Mouse (Mus musculus): ENCODE results near the gene Myo9a.
A peak's percentile ranks its signal among the peaks of the same experiment; 100 is the strongest.
"Not testable (repeated sequence)": the region's sequence is repeated elsewhere in the genome, so short reads cannot be mapped to it uniquely, and the experiment has no call there.

Myo9a gene

DNA sequence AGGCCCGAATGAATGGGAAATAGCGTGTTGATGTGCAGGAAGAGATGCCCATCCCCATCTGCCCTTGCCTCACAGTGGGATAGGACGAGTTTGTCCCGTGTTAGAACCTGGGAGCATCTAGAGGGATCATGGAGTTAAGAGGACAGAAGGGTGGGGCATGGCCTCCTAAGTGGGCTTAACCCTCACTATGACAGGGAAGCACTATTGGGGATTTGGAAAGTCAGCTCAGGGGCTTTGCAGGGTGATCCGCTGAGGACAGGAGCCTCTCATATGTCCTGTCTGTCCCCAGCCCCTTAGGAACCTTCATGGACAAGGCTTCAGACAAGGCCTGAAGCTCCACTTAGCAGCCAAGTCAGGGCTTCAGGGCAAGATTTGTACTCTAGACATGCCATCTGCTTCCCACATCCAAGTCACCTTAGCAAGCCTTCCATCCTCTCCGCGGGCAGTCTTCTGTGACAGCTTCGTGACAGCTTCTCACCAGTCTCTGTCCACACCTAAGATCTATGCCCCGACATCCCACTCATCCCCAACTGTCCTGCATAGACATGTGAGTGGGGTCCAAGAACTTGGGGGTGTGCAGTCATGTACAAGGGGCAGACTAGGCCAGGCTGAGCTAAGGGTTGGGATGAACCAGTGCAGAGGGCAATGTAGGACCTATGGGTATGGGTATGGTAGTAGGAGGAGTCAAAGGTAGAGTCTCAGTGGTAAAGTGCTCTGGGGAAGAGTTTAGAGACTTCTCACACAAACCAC, 200.5 kb downstream of the Myo9a start:
- no peak for DNase-seq

DNA sequence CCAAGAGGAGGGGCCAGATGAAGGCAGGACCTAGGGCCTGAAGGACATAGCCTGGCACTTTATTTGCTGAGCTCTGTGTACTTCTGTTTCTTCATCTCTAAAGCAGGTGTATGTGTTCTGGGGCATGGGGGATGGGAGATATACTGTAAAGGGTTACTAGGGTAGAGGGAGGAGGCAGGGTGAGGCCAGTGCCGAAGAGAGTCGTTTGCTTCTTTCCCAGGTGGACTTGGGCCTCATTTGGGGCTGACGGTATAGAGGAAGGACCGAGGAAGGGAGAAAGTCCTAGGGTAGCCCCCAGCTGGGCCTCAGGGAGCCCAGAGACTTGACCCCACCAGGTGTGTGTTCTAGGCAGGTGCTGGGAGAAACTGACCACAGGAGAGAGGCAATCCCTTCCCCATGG, 201.2 kb downstream of the Myo9a start:
- no peak for DNase-seq

DNA sequence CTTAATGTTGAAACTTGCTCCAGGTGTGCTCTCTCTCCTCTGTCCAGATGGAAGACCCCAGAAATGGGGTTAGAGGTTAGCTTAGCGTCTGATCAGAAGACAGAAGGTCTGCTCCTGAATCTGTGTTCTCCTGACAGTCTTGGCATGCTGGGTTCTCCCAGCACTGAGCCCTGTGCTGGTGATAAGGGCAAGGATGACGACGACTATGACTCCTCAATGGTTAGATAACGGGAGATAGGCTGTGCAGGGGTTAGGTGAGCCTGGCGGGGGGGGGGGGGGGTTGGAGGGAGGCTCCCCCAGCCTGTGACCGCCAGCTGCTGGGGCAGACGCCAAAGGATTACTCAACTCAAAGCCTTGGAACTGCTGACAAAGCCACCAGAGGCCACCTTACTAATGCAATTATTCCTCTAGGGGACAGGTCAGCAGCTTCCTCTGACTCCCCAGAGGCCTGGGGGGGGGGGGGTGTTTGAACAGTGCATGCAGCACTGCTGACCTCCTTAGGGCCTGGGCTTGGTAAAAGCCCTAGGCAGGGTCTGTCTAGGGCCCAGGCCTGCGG, 201.9 kb downstream of the Myo9a start:
- DNase-seq = no peak

DNA sequence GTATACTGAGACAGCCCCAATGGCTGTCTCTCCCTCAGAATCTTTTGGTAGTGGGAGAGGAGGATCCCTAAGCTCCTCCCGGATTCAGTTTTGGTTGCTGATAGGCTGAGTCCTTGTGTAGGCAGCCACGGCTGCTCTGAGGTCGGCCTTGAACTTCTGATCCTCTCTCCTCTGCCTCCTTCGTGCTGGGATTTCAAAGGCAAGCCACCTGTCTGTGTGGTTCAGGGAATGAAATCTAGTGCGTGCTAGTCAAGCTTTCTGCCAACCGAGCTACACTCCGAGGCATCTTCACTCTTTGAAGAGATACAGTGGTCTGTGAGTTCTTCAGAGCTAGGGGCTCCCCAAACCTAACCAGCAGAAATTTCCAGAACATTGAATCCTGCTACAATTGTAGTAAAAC, 202.9 kb downstream of the Myo9a start:
- DNase-seq = no peak

DNA sequence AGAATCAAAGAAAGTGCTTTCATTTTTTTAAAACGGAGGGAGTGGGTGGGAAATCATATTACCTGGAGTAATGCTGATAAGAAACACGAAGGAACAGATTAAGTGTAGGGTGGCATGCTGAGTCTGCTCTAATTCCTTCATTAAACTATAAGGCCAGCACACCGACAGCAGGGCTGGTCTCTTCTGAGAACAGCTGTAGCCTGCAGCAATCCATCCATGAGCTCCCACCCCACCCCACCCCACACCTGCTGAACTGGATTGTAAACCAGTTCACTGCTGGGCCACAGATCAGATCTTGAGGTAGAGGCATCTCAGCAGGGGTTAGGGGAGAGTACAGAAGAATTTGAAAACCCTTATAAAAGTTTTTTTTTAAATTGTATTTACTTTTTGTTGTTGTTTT, 204.5 kb downstream of the Myo9a start:
- no peak for DNase-seq

DNA sequence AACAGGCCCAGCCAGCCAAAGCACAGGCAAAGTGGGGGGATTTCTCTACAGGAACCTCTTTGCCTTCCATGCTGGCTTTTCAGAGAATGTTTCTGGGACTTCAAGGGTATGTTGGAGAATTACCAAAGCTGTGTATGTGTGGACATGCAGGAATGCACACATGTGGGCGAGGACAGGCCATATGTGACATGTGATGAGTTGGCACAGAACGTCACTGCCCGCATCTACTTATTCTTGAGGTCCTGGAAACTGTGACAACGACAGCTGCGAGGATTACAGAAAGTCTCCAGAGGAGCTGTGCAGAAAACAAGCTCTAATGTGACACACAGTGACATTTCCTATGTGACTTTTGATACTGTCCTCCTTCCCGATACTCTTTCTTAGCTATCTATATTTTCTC, 205.0 kb downstream of the Myo9a start:
- DNase-seq = no peak

DNA sequence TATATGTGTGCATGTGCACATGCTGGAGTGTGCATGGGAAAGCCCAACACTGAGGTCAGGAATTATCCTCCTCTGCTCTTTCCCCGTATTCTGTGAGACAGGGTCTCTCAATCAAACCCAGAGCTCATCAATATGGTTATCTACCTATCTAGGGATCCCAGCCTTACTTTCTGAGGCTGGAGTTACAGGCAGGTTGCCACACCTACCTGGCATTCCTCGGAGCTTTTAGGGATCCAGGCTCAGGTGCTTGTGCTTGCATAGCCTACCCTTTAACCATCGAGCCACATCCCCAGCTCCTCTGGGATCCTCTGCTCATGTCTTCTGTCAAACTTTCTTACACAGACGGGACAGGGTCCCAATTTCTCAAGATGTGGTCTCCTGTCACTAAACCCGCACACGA, 205.8 kb downstream of the Myo9a start:
- no peak for DNase-seq

DNA sequence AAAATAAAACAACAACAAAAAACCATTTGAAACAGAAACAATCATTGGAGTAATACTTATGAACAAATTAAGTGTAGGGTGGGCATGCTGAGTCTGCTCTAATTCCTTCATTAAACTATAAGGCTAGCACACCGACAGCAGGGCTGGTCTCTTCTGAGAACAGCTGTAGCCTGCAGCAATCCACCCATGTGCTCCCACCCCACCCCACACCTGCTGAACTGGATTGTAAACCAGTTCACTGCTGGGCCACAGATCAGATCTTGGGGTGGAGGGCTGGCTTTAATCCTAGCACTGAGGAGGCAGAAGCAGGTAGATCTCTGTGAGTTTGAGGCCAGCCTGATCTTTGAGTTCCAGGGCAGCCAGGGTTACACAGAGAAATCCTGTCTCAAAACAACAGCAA, 207.4 kb downstream of the Myo9a start:
- not testable (repeated sequence) for DNase-seq

DNA sequence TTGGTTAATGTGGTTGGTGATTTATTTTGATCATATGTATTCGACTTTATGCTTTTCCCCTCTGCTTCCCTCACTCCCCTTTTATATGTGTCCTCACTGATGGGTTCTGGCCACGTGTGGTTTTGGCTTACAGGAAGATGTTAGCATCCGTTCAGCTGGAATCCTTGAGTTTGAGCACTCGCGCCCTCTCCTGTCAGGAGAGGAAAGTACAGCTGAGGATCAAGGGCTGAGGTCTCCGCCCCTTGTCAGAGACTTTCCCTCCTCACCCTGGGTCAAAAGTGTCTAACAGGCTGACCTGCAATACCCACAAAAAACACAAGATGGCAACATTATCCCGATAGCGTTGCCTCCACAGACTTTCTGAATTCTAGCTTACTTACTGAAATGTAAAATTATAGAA, 208.6 kb downstream of the Myo9a start:
- peak; percentile 91 for DNase-seq

DNA sequence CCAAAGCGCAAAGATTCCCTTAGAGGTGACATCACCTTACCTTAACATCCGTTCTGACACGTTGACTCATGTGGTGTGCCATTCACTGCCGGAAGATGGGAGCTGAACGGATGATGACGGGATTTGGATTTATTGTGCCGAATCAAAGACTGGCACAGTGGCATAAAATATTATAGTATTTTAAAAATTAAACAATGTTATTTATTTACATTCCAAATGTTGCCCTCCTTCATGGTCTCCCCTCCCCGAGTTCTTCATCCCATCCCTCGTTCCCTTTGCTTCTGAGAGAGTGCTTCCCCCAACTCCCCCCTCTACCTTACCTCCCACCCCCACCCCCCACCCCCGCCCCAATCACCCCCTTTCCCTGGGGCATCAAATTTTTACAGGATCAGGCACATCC, 209.9 kb downstream of the Myo9a start, which contains the start of gene Nr2e3:
Gene Nr2e3 (minus strand): TSS at position 101 of the 400 bp plus-strand sequence.
- no peak for DNase-seq

DNA sequence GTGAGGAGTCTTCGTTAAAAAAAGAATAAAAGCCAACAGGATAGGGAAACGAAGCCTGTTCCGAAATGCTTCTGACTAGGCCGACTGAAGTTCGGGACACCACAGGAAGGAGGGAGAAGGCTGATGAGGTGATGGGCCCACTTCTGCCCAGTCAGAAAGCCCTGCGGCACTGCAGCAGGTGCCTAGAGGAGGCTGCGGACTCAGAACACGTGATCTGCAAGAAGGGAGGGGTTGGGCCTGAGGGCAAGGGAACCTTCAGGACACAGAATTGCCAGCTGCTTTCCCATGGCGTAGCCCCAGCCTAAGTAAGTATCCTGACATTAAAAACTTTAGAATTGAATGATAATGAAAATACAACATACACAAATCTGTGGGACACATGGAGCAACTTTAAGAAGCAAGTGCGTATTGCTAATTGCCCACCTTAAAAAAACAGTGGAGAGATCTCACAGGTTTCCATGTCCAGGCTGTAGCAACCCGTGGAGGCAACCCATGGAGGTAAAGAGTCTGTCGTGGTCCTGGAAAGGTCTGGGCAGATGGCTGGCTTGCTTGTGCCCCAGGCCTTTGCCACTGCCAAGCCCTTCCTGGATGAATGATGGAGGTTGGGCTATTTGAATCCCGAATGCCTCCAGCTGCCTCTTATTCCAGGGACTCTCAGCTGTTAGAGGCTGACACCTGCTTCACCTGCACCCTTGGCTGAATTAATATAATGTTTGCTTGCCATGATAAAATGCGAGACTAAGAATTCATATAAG, 210.7 kb downstream of the Myo9a start:
- no peak for DNase-seq

DNA sequence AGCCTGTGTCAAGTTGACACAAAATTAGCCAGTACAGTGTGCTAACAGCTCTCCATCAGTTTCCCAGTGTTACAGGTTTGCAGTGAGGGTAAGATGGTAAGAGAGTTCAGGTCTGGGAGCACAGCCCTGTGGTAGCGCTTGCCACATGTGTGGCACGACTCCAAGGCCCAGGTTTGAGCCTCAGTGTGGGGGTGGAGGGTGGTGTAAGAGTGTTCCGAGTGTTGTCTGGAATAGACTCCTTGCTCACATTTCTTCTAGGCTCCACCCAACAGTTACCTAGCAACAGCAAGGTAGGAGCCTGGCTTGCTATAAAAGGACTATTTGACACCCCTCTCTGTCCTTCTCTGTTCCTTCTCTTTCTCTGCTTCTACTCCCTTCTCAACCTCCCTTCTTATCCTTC, 213.7 kb downstream of the Myo9a start:
- no peak for DNase-seq

DNA sequence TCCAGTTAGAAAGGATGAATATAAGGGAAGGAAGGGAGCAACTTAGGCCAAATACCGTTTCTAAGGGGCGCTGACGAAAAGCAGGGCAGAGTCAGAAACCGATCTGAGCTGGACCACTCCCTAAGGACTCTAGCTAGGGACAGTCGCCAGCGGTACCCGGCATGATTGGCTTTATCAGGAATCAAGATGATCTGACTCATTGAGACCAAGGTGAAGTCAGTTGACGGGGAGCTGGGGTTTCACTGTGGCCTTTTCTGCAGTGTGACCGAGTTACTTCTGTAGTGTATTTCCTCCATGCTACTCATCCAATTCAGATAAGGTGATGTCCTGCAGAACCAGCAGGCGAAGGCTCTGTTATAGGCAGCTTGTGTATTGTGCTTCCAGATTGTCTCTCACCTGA, 214.3 kb downstream of the Myo9a start:
- no peak for DNase-seq

DNA sequence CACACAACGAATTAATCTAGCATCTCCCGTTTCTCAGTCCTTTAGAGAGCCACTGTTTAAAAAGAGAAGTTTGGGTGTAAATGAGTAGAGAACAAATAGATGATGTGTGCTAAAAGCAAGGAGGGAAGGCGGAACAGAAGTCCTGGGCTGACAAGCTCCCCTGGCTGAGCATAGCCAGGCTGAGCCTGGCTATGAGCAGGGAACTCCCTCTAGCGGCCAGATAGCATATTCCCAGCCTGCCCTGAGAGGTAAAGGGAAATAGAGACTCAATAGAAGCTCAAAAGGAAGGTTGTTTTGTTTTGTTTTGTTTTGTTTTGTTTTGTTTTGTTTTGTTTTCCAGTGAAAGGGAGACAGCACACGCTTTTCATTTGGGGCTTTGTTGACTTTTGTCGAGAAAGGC, 218.7 kb downstream of the Myo9a start:
- DNase-seq = peak; percentile 67

DNA sequence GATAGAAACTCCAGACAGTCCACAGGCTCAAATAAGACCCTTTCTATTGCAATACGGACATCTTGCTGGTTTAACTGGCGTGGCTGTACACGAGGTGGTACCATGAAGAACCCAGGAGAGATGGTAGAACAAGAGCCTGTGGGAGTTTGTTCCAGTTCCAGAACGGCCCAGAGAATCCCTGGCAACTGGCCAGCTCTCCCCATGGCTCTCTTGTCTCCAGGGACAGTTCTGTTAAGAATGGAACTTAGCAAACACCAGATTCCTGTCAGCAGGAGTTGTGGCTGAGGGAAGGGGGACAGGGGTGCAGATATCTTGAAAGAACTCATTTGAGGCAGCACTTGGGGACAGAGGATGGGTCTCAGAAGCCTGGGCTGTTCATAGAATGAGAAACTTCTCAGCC, 220.6 kb downstream of the Myo9a start:
- peak; percentile 25 for DNase-seq
